15 mouse cellular contexts compared by ENCODE assay signal in genomic region chr2:135810841-135811240, GRCm38 (mm10).
A peak's percentile ranks its signal among the peaks of the same experiment; 100 is the strongest.
DNase-seq lines count a peak whose midpoint lies in the region; ATAC-seq lines count a peak whose summit lies in the region.
"Had no signal": no experiment of that assay in that cellular context is flagged by ENCODE, and none has a peak within 500 bp of the region (broad histone marks: within the 10 kb centered on the region; RNA-seq: fewer than 3 reads in every experiment).

No protein-coding gene starts in this region.

- WGBS in kidney, embryonic 14.5 days, result 53% methylated on average over 6 of the region's 6 CpGs
- WGBS in heart, embryonic 16.5 days, result 55% methylated on average over 6 of the region's 6 CpGs
- WGBS in liver, embryonic 12.5 days (ENCODE audit: insufficient replicate concordance), result 70% methylated on average over 6 of the region's 6 CpGs
- 85% methylated on average over 6 of the region's 6 CpGs for WGBS in midbrain, embryonic 15.5 days

- no peak overlapping the region for H3K4me2 ChIP-seq in kidney, embryonic 14.5 days (replicated peaks; ENCODE audit: low read depth, low read length)
- no peak overlapping the region for H3K4me2 ChIP-seq in heart, embryonic 16.5 days (ENCODE audit: low read depth, low read length)
- no peak overlapping the region for H3K4me2 ChIP-seq in liver, embryonic 12.5 days
- H3K4me2 ChIP-seq in midbrain, embryonic 15.5 days, result no peak overlapping the region
- H3K4me2 ChIP-seq: hindbrain, embryonic 13.5 days; liver, embryonic 15.5 days had no signal

- no peaks in the 10 kb centered on the region for H3K27me3 ChIP-seq in kidney, embryonic 14.5 days (ENCODE audit: control insufficient read depth, insufficient read depth, low read length)
- H3K27me3 ChIP-seq in heart, embryonic 16.5 days (ENCODE audit: control insufficient read depth, insufficient read depth, low read length), result no peaks in the 10 kb centered on the region
- H3K27me3 ChIP-seq in liver, embryonic 12.5 days (replicated peaks), result no peaks in the 10 kb centered on the region
- no peaks in the 10 kb centered on the region for H3K27me3 ChIP-seq in midbrain, embryonic 15.5 days (replicated peaks)
- H3K27me3 ChIP-seq: hindbrain, embryonic 13.5 days; liver, embryonic 15.5 days had no signal

- no peak; the same call in 1 of the 2 replicates for ATAC-seq in kidney, embryonic 14.5 days (ENCODE audit: low FRiP score, low TSS enrichment)
- no peak for ATAC-seq in heart, embryonic 16.5 days (replicated peaks; ENCODE audit: extremely low read depth, insufficient read depth, low FRiP score)
- ATAC-seq in liver, embryonic 12.5 days, result no peak
- ATAC-seq in granulocyte monocyte progenitor cell, adult 5-6 weeks (replicated peaks; ENCODE audit: poor library complexity, severe bottlenecking), result no peak
- no peak for ATAC-seq in midbrain, embryonic 15.5 days (replicated peaks)

- no peak overlapping the region for H3K4me3 ChIP-seq in kidney, embryonic 14.5 days (ENCODE audit: low read length)
- no peak overlapping the region for H3K4me3 ChIP-seq in heart, embryonic 16.5 days (ENCODE audit: low read length)
- H3K4me3 ChIP-seq in liver, embryonic 12.5 days, result no peak overlapping the region
- no peak overlapping the region for H3K4me3 ChIP-seq in midbrain, embryonic 15.5 days
- H3K4me3 ChIP-seq: hindbrain, embryonic 13.5 days; liver, embryonic 15.5 days had no signal

- no peaks in the 10 kb centered on the region for H3K36me3 ChIP-seq in kidney, embryonic 14.5 days (ENCODE audit: control insufficient read depth, insufficient read depth, low read length)
- peaks cover 6% of the 10 kb centered on the region; the same call in 1 of the 2 replicates for H3K36me3 ChIP-seq in heart, embryonic 16.5 days (ENCODE audit: control insufficient read depth, insufficient read depth)
- no peaks in the 10 kb centered on the region for H3K36me3 ChIP-seq in liver, embryonic 12.5 days
- H3K36me3 ChIP-seq in midbrain, embryonic 15.5 days (replicated peaks), result peaks cover 6% of the 10 kb centered on the region; the same call in 1 of the 2 replicates
- H3K36me3 ChIP-seq: liver, embryonic 15.5 days had no signal

- no peak overlapping the region for H3K9ac ChIP-seq in kidney, embryonic 14.5 days (ENCODE audit: low read depth, low read length)
- H3K9ac ChIP-seq in heart, embryonic 16.5 days (ENCODE audit: low read length), result no peak overlapping the region
- no peak overlapping the region for H3K9ac ChIP-seq in liver, embryonic 12.5 days
- no peak overlapping the region for H3K9ac ChIP-seq in midbrain, embryonic 15.5 days
- H3K9ac ChIP-seq: hindbrain, embryonic 13.5 days; liver, embryonic 15.5 days had no signal

- 0 out of 2 replicates have a peak overlapping the region, but pooled peaks have one; percentile 27 for H3K27ac ChIP-seq in kidney, embryonic 14.5 days (ENCODE audit: low read depth, low read length)
- H3K27ac ChIP-seq in heart, embryonic 16.5 days (ENCODE audit: low read length), result 0 out of 2 replicates have a peak overlapping the region, but pooled peaks have one; percentile 18
- H3K27ac ChIP-seq in liver, embryonic 12.5 days, result no peak overlapping the region
- H3K27ac ChIP-seq in midbrain, embryonic 15.5 days, result no peak overlapping the region
- H3K27ac ChIP-seq: hindbrain, embryonic 13.5 days; liver, embryonic 15.5 days had no signal

- no peak for DNase-seq in kidney, adult 18-20 months
- DNase-seq in adrenal gland, postnatal 10 days, result peak; percentile 35
- DNase-seq in lung, postnatal 14 days, result peak; percentile 21
- DNase-seq: cerebellum, adult 9-11 months; layer of hippocampus, adult 9-11 months; midbrain, embryonic 14.5 days; spleen, adult 18-20 months; thymus, postnatal 36 days had no signal

- 0 out of 2 replicates have a peak, but pooled peaks cover 2% of the 10 kb centered on the region for H3K4me1 ChIP-seq in kidney, embryonic 14.5 days (ENCODE audit: control insufficient read depth, insufficient read depth, low read length)
- H3K4me1 ChIP-seq in heart, embryonic 16.5 days (ENCODE audit: control insufficient read depth, insufficient read depth, low read length), result peaks cover 11% of the 10 kb centered on the region
- H3K4me1 ChIP-seq in liver, embryonic 12.5 days, result 0 out of 2 replicates have a peak, but pooled peaks cover 5% of the 10 kb centered on the region
- H3K4me1 ChIP-seq in midbrain, embryonic 15.5 days, result no peaks in the 10 kb centered on the region
- H3K4me1 ChIP-seq: hindbrain, embryonic 13.5 days; liver, embryonic 15.5 days had no signal

- H3K9me3 ChIP-seq in kidney, embryonic 14.5 days (ENCODE audit: control insufficient read depth, low read length), result no peaks in the 10 kb centered on the region
- H3K9me3 ChIP-seq in heart, embryonic 16.5 days (replicated peaks; ENCODE audit: control insufficient read depth, low read length), result no peaks in the 10 kb centered on the region
- no peaks in the 10 kb centered on the region for H3K9me3 ChIP-seq in liver, embryonic 12.5 days (replicated peaks)
- no peaks in the 10 kb centered on the region for H3K9me3 ChIP-seq in midbrain, embryonic 15.5 days
- H3K9me3 ChIP-seq: liver, embryonic 15.5 days had no signal

Comparison
In these comparisons a context has a peak if more than half of its experiments do, and no peak if none do; other contexts are left out.
1. H3K27ac ChIP-seq: peak in kidney, embryonic 14.5 days (single experiment) and heart, embryonic 16.5 days (single experiment); none in liver, embryonic 12.5 days (single experiment) and midbrain, embryonic 15.5 days (single experiment).